Mouse (Mus musculus): ENCODE results near the gene Rftn1. TPM values are rescaled to one million over a fixed set of nuclear protein-coding genes. Genes with fewer than 3 reads are reported as not detected.
"Not testable (repeated sequence)": the region's sequence is repeated elsewhere in the genome, so short reads cannot be mapped to it uniquely, and the experiment has no call there.

The Rftn1 gene
- polyA plus RNA-seq, 1 experiment: 1.1 TPM

DNA sequence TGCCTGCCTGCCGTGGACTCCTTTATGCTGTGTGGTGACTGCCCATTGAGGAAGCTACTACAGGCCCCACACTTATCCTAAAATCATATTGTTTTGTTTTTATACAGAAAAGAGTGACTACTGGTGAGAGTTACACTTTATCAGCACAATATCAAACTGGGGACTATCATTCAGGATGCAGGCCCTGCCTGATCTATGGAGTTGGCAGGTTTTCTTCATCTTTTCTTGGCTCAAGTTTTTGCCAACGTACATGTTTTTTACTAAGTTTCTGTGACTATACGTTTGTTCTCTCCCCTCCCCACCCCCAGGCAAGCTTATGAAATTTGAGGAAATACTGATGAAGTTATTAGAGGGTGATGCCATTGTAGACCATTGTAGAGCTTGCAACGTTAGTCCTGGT is 27.5 kb upstream of the Rftn1 start:
- H3K9me3 ChIP-seq (replicated peaks; ENCODE audit: control insufficient read depth, insufficient read depth, low read length, poor library complexity, severe bottlenecking): no peaks in the 10 kb centered on the region
- no peaks in the 10 kb centered on the region for H3K27me3 ChIP-seq (ENCODE audit: control insufficient read depth, insufficient read depth, low read length, poor library complexity, severe bottlenecking)
- no peaks in the 10 kb centered on the region for H3K36me3 ChIP-seq (ENCODE audit: control insufficient read depth, insufficient read depth, low read length, poor library complexity, severe bottlenecking)
- H3K9ac ChIP-seq (ENCODE audit: low read depth, poor library complexity, severe bottlenecking): no peak overlapping the region
- no peak overlapping the region for H3K27ac ChIP-seq (ENCODE audit: insufficient read depth, low read length)
- H3K4me3 ChIP-seq (ENCODE audit: low read depth, low read length): no peak overlapping the region
- TF ChIP-seq CTCF (IDR thresholded peaks at IDR 0.05; ENCODE audit: low read depth, low read length) (no peak), POLR2A (IDR thresholded peaks at IDR 0.05; ENCODE audit: insufficient read depth, low read length) (no peak), EP300 (IDR thresholded peaks at IDR 0.05; ENCODE audit: insufficient read depth, low read depth, low read length) (no peak)
- no peaks in the 10 kb centered on the region for H3K4me1 ChIP-seq (ENCODE audit: control insufficient read depth, insufficient read depth, low read length)

DNA sequence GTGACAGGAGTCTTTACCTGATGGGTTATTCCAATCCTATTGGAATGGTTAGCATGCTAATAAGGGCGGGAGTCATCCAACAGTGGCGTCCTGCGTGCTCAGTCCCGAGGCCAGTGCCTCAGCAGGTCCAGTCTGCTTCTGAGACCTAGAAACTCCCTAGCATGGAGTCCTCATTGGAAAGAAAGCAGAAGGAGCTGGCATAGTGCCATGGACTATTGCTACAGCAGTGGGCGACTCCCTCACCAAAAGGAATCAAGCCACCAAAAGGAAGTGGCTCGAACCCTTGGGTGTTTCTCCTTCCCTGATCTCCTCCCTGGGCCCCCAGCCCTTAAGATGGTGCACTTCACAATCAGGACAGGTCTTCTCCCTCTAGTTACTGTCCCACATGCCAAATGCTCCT is 24.6 kb upstream of the Rftn1 start:
- no peak overlapping the region for H3K4me3 ChIP-seq (ENCODE audit: low read depth, low read length)
- no peaks in the 10 kb centered on the region for H3K36me3 ChIP-seq (ENCODE audit: control insufficient read depth, insufficient read depth, low read length, poor library complexity, severe bottlenecking)
- TF ChIP-seq EP300 (IDR thresholded peaks at IDR 0.05; ENCODE audit: insufficient read depth, low read depth, low read length) (no peak), POLR2A (IDR thresholded peaks at IDR 0.05; ENCODE audit: insufficient read depth, low read length) (no peak), CTCF (IDR thresholded peaks at IDR 0.05; ENCODE audit: low read depth, low read length) (no peak)
- no peaks in the 10 kb centered on the region for H3K4me1 ChIP-seq (ENCODE audit: control insufficient read depth, insufficient read depth, low read length)
- no peaks in the 10 kb centered on the region for H3K9me3 ChIP-seq (replicated peaks; ENCODE audit: control insufficient read depth, insufficient read depth, low read length, poor library complexity, severe bottlenecking)
- no peak overlapping the region for H3K9ac ChIP-seq (ENCODE audit: low read depth, poor library complexity, severe bottlenecking)
- no peaks in the 10 kb centered on the region for H3K27me3 ChIP-seq (ENCODE audit: control insufficient read depth, insufficient read depth, low read length, poor library complexity, severe bottlenecking)
- no peak overlapping the region for H3K27ac ChIP-seq (ENCODE audit: insufficient read depth, low read length)

GRCm38 (mm10) chr17:50213117-50213516 is 22.6 kb upstream of the Rftn1 start:
- no peak overlapping the region for H3K9ac ChIP-seq (ENCODE audit: low read depth, poor library complexity, severe bottlenecking)
- no peak overlapping the region for H3K4me3 ChIP-seq (ENCODE audit: low read depth, low read length)
- H3K27ac ChIP-seq (ENCODE audit: insufficient read depth, low read length): no peak overlapping the region
- no peaks in the 10 kb centered on the region for H3K4me1 ChIP-seq (ENCODE audit: control insufficient read depth, insufficient read depth, low read length)
- H3K36me3 ChIP-seq (ENCODE audit: control insufficient read depth, insufficient read depth, low read length, poor library complexity, severe bottlenecking): no peaks in the 10 kb centered on the region
- H3K9me3 ChIP-seq (replicated peaks; ENCODE audit: control insufficient read depth, insufficient read depth, low read length, poor library complexity, severe bottlenecking): no peaks in the 10 kb centered on the region
- TF ChIP-seq POLR2A (IDR thresholded peaks at IDR 0.05; ENCODE audit: insufficient read depth, low read length) (no peak), CTCF (IDR thresholded peaks at IDR 0.05; ENCODE audit: low read depth, low read length) (no peak), EP300 (IDR thresholded peaks at IDR 0.05; ENCODE audit: insufficient read depth, low read depth, low read length) (no peak)
- H3K27me3 ChIP-seq (ENCODE audit: control insufficient read depth, insufficient read depth, low read length, poor library complexity, severe bottlenecking): no peaks in the 10 kb centered on the region

DNA sequence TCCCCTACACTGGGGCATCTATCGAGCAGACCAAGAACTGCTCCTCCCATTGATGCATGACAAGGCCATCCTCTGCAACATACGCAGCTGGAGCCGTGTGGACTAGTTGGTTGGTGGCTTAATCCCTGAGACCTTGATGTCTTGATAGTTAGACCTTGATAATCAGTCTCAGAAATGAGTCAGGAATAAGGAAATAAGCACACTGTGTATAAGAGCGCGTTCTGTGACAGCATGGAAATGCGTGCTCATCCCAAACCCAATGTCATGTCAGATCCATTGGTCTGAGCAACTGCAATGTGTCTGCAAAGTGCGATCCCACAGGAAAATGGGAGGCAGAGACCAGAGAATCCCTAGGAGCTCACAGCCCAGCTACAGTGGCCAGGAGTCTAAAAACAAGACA is 21.3 kb upstream of the Rftn1 start:
- H3K4me1 ChIP-seq (ENCODE audit: control insufficient read depth, insufficient read depth, low read length): no peaks in the 10 kb centered on the region
- no peak overlapping the region for H3K9ac ChIP-seq (ENCODE audit: low read depth, poor library complexity, severe bottlenecking)
- TF ChIP-seq POLR2A (IDR thresholded peaks at IDR 0.05; ENCODE audit: insufficient read depth, low read length): no peak
- TF ChIP-seq EP300 (IDR thresholded peaks at IDR 0.05; ENCODE audit: insufficient read depth, low read depth, low read length): no peak
- TF ChIP-seq CTCF (IDR thresholded peaks at IDR 0.05; ENCODE audit: low read depth, low read length): no peak
- H3K4me3 ChIP-seq (ENCODE audit: low read depth, low read length): no peak overlapping the region
- H3K36me3 ChIP-seq (ENCODE audit: control insufficient read depth, insufficient read depth, low read length, poor library complexity, severe bottlenecking): no peaks in the 10 kb centered on the region
- no peaks in the 10 kb centered on the region for H3K9me3 ChIP-seq (replicated peaks; ENCODE audit: control insufficient read depth, insufficient read depth, low read length, poor library complexity, severe bottlenecking)
- no peak overlapping the region for H3K27ac ChIP-seq (ENCODE audit: insufficient read depth, low read length)
- no peaks in the 10 kb centered on the region for H3K27me3 ChIP-seq (ENCODE audit: control insufficient read depth, insufficient read depth, low read length, poor library complexity, severe bottlenecking)

DNA sequence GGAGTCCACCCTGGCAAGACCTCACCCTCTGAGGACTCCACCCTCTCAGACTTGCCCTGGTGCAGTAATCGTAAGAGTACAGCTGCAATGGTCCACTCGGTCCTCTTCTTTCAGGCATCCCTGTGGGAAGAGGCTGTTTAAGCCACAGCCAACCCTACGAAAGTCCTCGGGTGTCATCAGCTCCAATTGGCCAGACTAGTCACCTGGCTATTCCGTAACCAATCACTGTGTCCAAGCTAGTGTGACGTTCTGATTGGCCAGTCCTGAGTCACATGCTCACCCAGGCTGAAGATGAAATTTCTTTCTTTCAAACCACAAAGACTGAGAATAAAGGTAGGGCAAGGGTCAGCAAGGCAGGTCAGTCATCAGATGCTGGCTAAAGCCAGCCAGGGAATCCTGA is 19.4 kb upstream of the Rftn1 start:
- no peak overlapping the region for H3K9ac ChIP-seq (ENCODE audit: low read depth, poor library complexity, severe bottlenecking)
- H3K27me3 ChIP-seq (ENCODE audit: control insufficient read depth, insufficient read depth, low read length, poor library complexity, severe bottlenecking): no peaks in the 10 kb centered on the region
- no peaks in the 10 kb centered on the region for H3K9me3 ChIP-seq (replicated peaks; ENCODE audit: control insufficient read depth, insufficient read depth, low read length, poor library complexity, severe bottlenecking)
- no peak overlapping the region for H3K27ac ChIP-seq (ENCODE audit: insufficient read depth, low read length)
- H3K36me3 ChIP-seq (ENCODE audit: control insufficient read depth, insufficient read depth, low read length, poor library complexity, severe bottlenecking): no peaks in the 10 kb centered on the region
- TF ChIP-seq POLR2A (IDR thresholded peaks at IDR 0.05; ENCODE audit: insufficient read depth, low read length) (no peak), EP300 (IDR thresholded peaks at IDR 0.05; ENCODE audit: insufficient read depth, low read depth, low read length) (no peak), CTCF (IDR thresholded peaks at IDR 0.05; ENCODE audit: low read depth, low read length) (no peak)
- no peak overlapping the region for H3K4me3 ChIP-seq (ENCODE audit: low read depth, low read length)
- H3K4me1 ChIP-seq (ENCODE audit: control insufficient read depth, insufficient read depth, low read length): no peaks in the 10 kb centered on the region

DNA sequence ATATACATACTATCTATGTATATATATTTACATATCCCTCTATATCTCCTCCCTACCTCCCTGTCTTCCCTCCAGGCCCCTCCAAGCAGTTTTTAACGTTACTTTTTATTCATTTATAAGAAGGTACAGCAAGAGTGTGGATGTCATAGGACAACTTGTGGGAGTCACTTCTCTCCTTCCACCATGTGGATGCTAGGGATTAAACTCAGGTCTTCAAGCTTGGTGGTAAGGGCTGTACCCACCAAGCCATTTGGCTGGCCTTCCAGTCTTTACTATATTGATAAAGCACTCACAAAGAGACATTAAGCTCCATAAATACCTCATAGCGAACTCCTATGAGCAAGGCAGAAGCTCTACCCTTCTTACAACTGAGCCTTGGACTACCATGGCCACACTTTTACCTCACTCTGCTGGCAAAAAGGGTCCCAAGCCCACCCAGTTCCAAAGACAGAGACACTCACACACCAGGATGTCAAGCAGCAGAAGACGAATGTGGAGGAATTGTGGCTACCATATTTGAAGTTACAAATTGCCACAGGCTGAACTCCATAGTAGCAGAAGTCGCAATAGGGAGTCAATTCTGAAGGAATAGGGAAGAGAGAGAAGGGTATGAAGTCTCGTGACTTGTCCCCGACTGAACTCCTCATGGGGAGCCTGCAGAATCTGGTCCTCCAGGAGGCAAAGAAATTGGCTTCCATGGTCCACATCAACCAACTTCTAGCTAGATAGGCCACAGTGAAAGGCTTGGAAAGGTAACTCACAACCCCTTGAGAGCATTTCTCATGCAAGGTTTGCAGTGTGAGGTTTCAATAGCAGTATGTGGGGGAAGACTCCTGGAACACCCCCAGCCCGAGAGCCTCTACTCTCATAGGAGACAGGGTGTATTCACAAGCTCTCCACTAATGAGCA is 17.9 kb upstream of the Rftn1 start:
- H3K9me3 ChIP-seq (replicated peaks; ENCODE audit: control insufficient read depth, insufficient read depth, low read length, poor library complexity, severe bottlenecking): no peaks in the 10 kb centered on the region
- H3K27me3 ChIP-seq (ENCODE audit: control insufficient read depth, insufficient read depth, low read length, poor library complexity, severe bottlenecking): no peaks in the 10 kb centered on the region
- TF ChIP-seq EP300 (IDR thresholded peaks at IDR 0.05; ENCODE audit: insufficient read depth, low read depth, low read length) (no peak), POLR2A (IDR thresholded peaks at IDR 0.05; ENCODE audit: insufficient read depth, low read length) (no peak), CTCF (IDR thresholded peaks at IDR 0.05; ENCODE audit: low read depth, low read length) (no peak)

DNA sequence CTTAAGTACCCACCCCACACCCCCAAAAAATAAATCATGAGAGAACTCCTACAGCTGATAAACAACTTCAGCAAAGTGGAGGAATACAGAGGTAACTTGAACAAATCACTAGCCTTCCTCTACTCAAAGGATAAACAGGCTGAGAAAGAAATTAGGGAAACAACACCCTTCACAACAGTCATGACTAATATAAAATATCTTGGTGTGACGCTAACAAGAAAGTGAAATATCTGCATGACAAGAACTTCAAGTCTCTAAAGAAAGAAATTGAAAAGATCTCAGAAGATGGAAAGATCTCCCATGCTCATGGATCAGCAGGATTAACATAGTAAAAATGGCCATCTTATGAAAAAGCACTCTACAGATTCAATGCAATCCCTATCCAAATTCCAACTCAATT is 15.8 kb upstream of the Rftn1 start:
- not testable (repeated sequence) for H3K27ac ChIP-seq (ENCODE audit: insufficient read depth, low read length); H3K27me3 ChIP-seq (ENCODE audit: control insufficient read depth, insufficient read depth, low read length, poor library complexity, severe bottlenecking); H3K4me3 ChIP-seq (ENCODE audit: low read depth, low read length); H3K9me3 ChIP-seq (replicated peaks; ENCODE audit: control insufficient read depth, insufficient read depth, low read length, poor library complexity, severe bottlenecking); H3K36me3 ChIP-seq (ENCODE audit: control insufficient read depth, insufficient read depth, low read length, poor library complexity, severe bottlenecking); H3K9ac ChIP-seq (ENCODE audit: low read depth, poor library complexity, severe bottlenecking); H3K4me1 ChIP-seq (ENCODE audit: control insufficient read depth, insufficient read depth, low read length)

More for the DNA sequence above, 17.9 kb upstream of the Rftn1 start:
- no peak overlapping the region for H3K4me3 ChIP-seq (ENCODE audit: low read depth, low read length)
- H3K4me1 ChIP-seq (ENCODE audit: control insufficient read depth, insufficient read depth, low read length): no peaks in the 10 kb centered on the region
- no peaks in the 10 kb centered on the region for H3K36me3 ChIP-seq (ENCODE audit: control insufficient read depth, insufficient read depth, low read length, poor library complexity, severe bottlenecking)
- no peak overlapping the region for H3K27ac ChIP-seq (ENCODE audit: insufficient read depth, low read length)
- H3K9ac ChIP-seq (ENCODE audit: low read depth, poor library complexity, severe bottlenecking): no peak overlapping the region

DNA sequence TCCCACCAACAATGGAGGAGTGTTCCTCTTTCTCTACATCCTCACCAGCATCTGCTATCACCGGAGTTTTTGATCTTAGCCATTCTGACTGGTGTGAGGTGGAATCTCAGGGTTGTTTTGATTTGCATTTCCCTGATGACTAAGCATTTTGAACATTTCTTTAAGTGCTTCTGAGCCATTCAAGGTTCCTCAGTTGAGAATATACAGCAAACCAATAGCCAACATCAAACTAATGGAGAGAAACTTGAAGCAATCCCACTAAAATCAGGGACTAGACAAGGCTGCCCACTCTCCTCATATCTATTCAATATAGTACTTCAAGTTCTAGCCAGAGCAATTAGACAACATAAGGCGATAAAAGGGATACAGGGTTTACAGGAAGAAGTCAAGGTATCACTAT is 15.4 kb upstream of the Rftn1 start:
- not testable (repeated sequence) for H3K27ac ChIP-seq (ENCODE audit: insufficient read depth, low read length); H3K9me3 ChIP-seq (replicated peaks; ENCODE audit: control insufficient read depth, insufficient read depth, low read length, poor library complexity, severe bottlenecking); H3K4me3 ChIP-seq (ENCODE audit: low read depth, low read length); H3K9ac ChIP-seq (ENCODE audit: low read depth, poor library complexity, severe bottlenecking); H3K4me1 ChIP-seq (ENCODE audit: control insufficient read depth, insufficient read depth, low read length); H3K36me3 ChIP-seq (ENCODE audit: control insufficient read depth, insufficient read depth, low read length, poor library complexity, severe bottlenecking); H3K27me3 ChIP-seq (ENCODE audit: control insufficient read depth, insufficient read depth, low read length, poor library complexity, severe bottlenecking)
